Mouse (Mus musculus) embryonic facial prominence, embryonic 11.5 days (tissue): ENCODE measurements around the gene Pnkd. TPM values are rescaled to one million over a fixed set of nuclear protein-coding genes. Genes with fewer than 3 reads are reported as not detected.

Experiments
- microRNA counts: library from miRNA; unstranded; fragments of <30 nt; microRNA quantifications from one replicate; lab custom pipeline; 2016
- microRNA-seq: library from miRNA; unstranded; fragments of <30 nt; microRNA quantifications from one replicate; pipeline ENCODE4, GENCODE M21; 2016; ENCODE audit warnings: borderline number of aligned reads
- polyA plus RNA-seq: library from polyadenylated mRNA; unstranded; fragments of >200 nt; fragmentation: Nextera tagmentation; extraction: Ambion mirVana; gene quantifications from 2 replicates; pipeline ENCODE4 v1.2.1, GENCODE M21; 2014

The Pnkd gene
- polyA plus RNA-seq, 1 experiment from 2014 or later, result 95.1 TPM

MicroRNAs encoded within 50 kb of the gene (microRNA counts, 519-probe panel; counts per million panel counts)
- microRNA mmu-miR-26b (lab: Ali Mortazavi, UCI), result 3,946 counts per million, percentile 60 among the panel's probes with 10 or more counts

Small RNA genes lying within 50 kb of the gene (microRNA-seq; reads per million reads assigned to microRNA genes)
- gene Mir26b, result 20,238 reads per million, percentile 98 among the genes with 10 or more reads in this experiment

Other genes starting within 250 kb of the Pnkd start
- 21.1 and 21.6 TPM in 2 replicates for gene Tns1, start 160.5 kb upstream of the Pnkd start, polyA plus RNA-seq
- gene Rufy4, start 159.4 kb upstream of the Pnkd start, polyA plus RNA-seq, result 0.11 and 0.28 TPM in 2 replicates
- 0.07 and 0.08 TPM in 2 replicates for gene Cxcr2, start 130.9 kb upstream of the Pnkd start, polyA plus RNA-seq
- not detected in 2 replicates for gene Cxcr1, start 90.3 kb upstream of the Pnkd start, polyA plus RNA-seq
- 344 and 380 TPM in 2 replicates for gene Arpc2, start 48.8 kb upstream of the Pnkd start, polyA plus RNA-seq
- 0.20 and 0.91 TPM in 2 replicates for gene Gpbar1, start 6.4 kb upstream of the Pnkd start, polyA plus RNA-seq
- gene Aamp, start 192 bp upstream of the Pnkd start, polyA plus RNA-seq, result 179 and 206 TPM in 2 replicates
- gene Tmbim1, start 20.7 kb downstream of the Pnkd start, polyA plus RNA-seq, result 10.1 and 10.5 TPM in 2 replicates
- gene Catip, start 77.2 kb downstream of the Pnkd start, polyA plus RNA-seq, result 0.22 and 0.36 TPM in 2 replicates
- 2.4 and 4.9 TPM in 2 replicates for gene Slc11a1, start 90.3 kb downstream of the Pnkd start, polyA plus RNA-seq
- 60.0 and 66.2 TPM in 2 replicates for gene Ctdsp1, start 106.6 kb downstream of the Pnkd start, polyA plus RNA-seq
- gene Vil1, start 124.4 kb downstream of the Pnkd start, polyA plus RNA-seq, result 0.07 and 0.11 TPM in 2 replicates
- 106 and 112 TPM in 2 replicates for gene Cnot9, start 221.1 kb downstream of the Pnkd start, polyA plus RNA-seq